In genomic region chr5:118504170-118504569, GRCm38 (mm10) we compare ENCODE assay signal across 9 mouse cellular contexts. TPM values are rescaled to one million over a fixed set of nuclear protein-coding genes. Genes with fewer than 3 reads are reported as not detected.
DNase-seq lines count a peak whose midpoint lies in the region; ATAC-seq and TF ChIP-seq lines count a peak whose summit lies in the region.
"Had no signal": no experiment of that assay in that cellular context is flagged by ENCODE, and none has a peak within 500 bp of the region (broad histone marks: within the 10 kb centered on the region; RNA-seq: fewer than 3 reads in every experiment).

No protein-coding gene starts in this region.

- ATAC-seq in heart, embryonic 12.5 days (ENCODE audit: insufficient number of reproducible peaks, low FRiP score): no peak
- ATAC-seq in liver, embryonic 12.5 days: 0 out of 2 replicates have a peak, but pooled peaks have one; percentile 28
- no peak for ATAC-seq in hindbrain, postnatal 0 days

- 76% methylated on average over 10 of the region's 10 CpGs for WGBS in heart, embryonic 12.5 days
- 82% methylated on average over 10 of the region's 10 CpGs for WGBS in liver, embryonic 12.5 days (ENCODE audit: insufficient replicate concordance)
- WGBS in hindbrain, postnatal 0 days: 90% methylated on average over 10 of the region's 10 CpGs

- H3K4me3 ChIP-seq in heart, embryonic 12.5 days: no peak overlapping the region
- H3K4me3 ChIP-seq in liver, embryonic 12.5 days: no peak overlapping the region
- no peak overlapping the region for H3K4me3 ChIP-seq in hindbrain, postnatal 0 days (ENCODE audit: low read length)
- H3K4me3 ChIP-seq: layer of hippocampus, adult 2 months had no signal

- H3K27ac ChIP-seq in heart, embryonic 12.5 days (ENCODE audit: poor library complexity, severe bottlenecking): no peak overlapping the region
- H3K27ac ChIP-seq in liver, embryonic 12.5 days: peak overlapping the region; percentile 82
- no peak overlapping the region for H3K27ac ChIP-seq in hindbrain, postnatal 0 days
- H3K27ac ChIP-seq: layer of hippocampus, adult 2 months had no signal

- DNase-seq in heart, adult 18-20 months: peak; percentile 73 to 82
- peak; percentile 55 for DNase-seq in heart, adult 8-10 months (ENCODE audit: low spot score)
- DNase-seq in lung, postnatal 4 days: peak; percentile 52 to 59
- no peak for DNase-seq in left cerebral cortex, adult 8-10 months (ENCODE audit: low spot score in 2 of 2)
- DNase-seq in thymus, adult 18-20 months: no peak
- no peak for DNase-seq in hindbrain, postnatal 0 days (ENCODE audit: low spot score)

- H3K9me3 ChIP-seq in heart, embryonic 12.5 days (replicated peaks): no peaks in the 10 kb centered on the region
- H3K9me3 ChIP-seq in liver, embryonic 12.5 days (replicated peaks): no peaks in the 10 kb centered on the region
- no peaks in the 10 kb centered on the region for H3K9me3 ChIP-seq in hindbrain, postnatal 0 days (ENCODE audit: low read length)

- H3K9ac ChIP-seq in heart, embryonic 12.5 days: no peak overlapping the region
- H3K9ac ChIP-seq in liver, embryonic 12.5 days: no peak overlapping the region
- no peak overlapping the region for H3K9ac ChIP-seq in hindbrain, postnatal 0 days (replicated peaks; ENCODE audit: low read length)

- H3K27me3 ChIP-seq in heart, embryonic 12.5 days (replicated peaks): no peaks in the 10 kb centered on the region
- peaks cover 3% of the 10 kb centered on the region; the same call in 1 of the 2 replicates for H3K27me3 ChIP-seq in liver, embryonic 12.5 days (replicated peaks)
- no peaks in the 10 kb centered on the region for H3K27me3 ChIP-seq in hindbrain, postnatal 0 days (ENCODE audit: insufficient read depth, low read length)

- H3K4me1 ChIP-seq in heart, embryonic 12.5 days (replicated peaks): peaks cover 15% of the 10 kb centered on the region
- H3K4me1 ChIP-seq in liver, embryonic 12.5 days: peaks cover 44% of the 10 kb centered on the region
- H3K4me1 ChIP-seq in hindbrain, postnatal 0 days (ENCODE audit: insufficient read depth, low read length): peaks cover 3% of the 10 kb centered on the region; the same call in 1 of the 2 replicates

- no peak overlapping the region for H3K4me2 ChIP-seq in heart, embryonic 12.5 days
- H3K4me2 ChIP-seq in liver, embryonic 12.5 days: peak overlapping the region; percentile 44; the same call in 1 of the 2 replicates
- no peak overlapping the region for H3K4me2 ChIP-seq in hindbrain, postnatal 0 days (ENCODE audit: low read depth, low read length)

- no peaks in the 10 kb centered on the region for H3K36me3 ChIP-seq in heart, embryonic 12.5 days
- no peaks in the 10 kb centered on the region for H3K36me3 ChIP-seq in liver, embryonic 12.5 days
- H3K36me3 ChIP-seq in hindbrain, postnatal 0 days (ENCODE audit: insufficient read depth, low read length): no peaks in the 10 kb centered on the region

- no peak for TF ChIP-seq CTCF in hindbrain, postnatal 0 days (IDR thresholded peaks at IDR 0.05; ENCODE audit: low read depth)

RNA-seq across cellular contexts. Expression of gene Med13l, which starts 56.3 kb away (rescaled TPM):
- total RNA-seq in heart, adult 18-20 months (2021): 10 to 100 TPM; 27.4 to 31.0 TPM
- polyA plus RNA-seq in heart, embryonic 12.5 days (2016; fragmentation: Nextera tagmentation; extraction: Ambion mirVana): 10.0 and 10.8 TPM in 2 replicates
- total RNA-seq in heart, adult 8-10 months (2022): 10 to 100 TPM; 22.2 to 35.0 (median 32.5) TPM
- 13.0 and 13.8 TPM in 2 replicates for polyA plus RNA-seq in liver, embryonic 12.5 days (2016; fragmentation: Nextera tagmentation; extraction: Ambion mirVana)
- total RNA-seq in left cerebral cortex, adult 8-10 months (2022): 100 to 1,000 TPM in 2 of 4 experiments, 10 to 100 TPM in 2; 91.8 to 110 (median 101) TPM
- 27.1 and 28.9 TPM in 2 replicates for total RNA-seq in hindbrain, postnatal 0 days (2014; rRNA removed)
- polyA plus RNA-seq in hindbrain, postnatal 0 days (2015; fragmentation: Nextera tagmentation; extraction: Ambion mirVana): 9.8 and 11.3 TPM in 2 replicates

Comparison
In these comparisons a context has a peak if more than half of its experiments do, and no peak if none do; other contexts are left out.
1. DNase-seq: peak in heart, adult 18-20 months (2 of 2), heart, adult 8-10 months (single experiment) and lung, postnatal 4 days (2 of 2); none in left cerebral cortex, adult 8-10 months (0 of 2), thymus, adult 18-20 months (0 of 2) and hindbrain, postnatal 0 days (single experiment).